Mouse (Mus musculus) brain, adult 2 months (tissue): Measurements from ENCODE around the gene Ptpn7.
"Not testable (repeated sequence)": the region's sequence is repeated elsewhere in the genome, so short reads cannot be mapped to it uniquely, and the experiment has no call there.

Source experiments
- DNase-seq: peaks from one replicate; pipeline ENCODE4 v3.0.0; 2011; ENCODE audit warnings: low read depth, low spot score

The Ptpn7 gene

DNA sequence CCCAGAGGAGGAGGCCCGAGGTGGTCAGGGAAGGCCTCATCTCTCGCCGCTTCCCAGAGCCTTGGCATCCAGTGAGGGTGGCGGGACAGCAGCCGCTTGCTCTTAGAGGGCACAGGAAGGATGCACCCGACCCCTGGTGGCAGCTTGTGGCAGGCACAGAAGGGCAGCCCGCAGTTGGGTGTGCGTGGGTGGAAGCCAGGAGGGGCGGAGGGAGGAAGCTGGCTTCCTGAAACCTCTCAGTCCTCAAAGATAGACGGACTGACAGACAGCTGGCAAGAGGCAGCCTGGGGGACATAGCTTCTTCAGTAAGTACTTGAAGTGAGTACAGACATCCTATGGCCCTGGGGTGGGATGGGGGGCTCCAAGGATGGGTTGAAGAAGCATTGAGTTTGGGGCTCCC lies at the start of gene Ptpn7:
Gene Ptpn7, plus strand, starts transcription at position 228 of the 400 bp plus-strand sequence.
- peak; percentile 79 for DNase-seq

DNA sequence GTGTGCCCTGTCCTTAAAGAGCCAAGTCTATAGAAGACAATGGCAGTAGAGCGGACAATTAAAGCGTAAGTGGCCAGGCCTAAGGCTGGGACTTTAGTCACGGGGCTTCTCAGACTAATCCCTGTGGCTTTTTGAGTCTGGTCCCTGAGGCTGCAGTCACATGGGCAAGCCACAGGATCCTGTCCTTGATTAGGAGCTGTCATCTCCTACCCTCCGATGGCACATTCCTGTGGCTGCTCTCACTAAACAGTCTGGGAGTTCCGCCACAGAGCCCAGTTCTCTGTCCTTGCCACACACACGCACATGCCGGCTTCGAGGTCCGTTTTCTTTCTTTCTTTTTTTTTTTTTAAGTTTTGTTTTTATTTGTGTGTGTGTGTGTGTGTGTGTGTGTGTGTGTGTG lies 49.0 kb upstream of the Ptpn7 start:
- DNase-seq = no peak

DNA sequence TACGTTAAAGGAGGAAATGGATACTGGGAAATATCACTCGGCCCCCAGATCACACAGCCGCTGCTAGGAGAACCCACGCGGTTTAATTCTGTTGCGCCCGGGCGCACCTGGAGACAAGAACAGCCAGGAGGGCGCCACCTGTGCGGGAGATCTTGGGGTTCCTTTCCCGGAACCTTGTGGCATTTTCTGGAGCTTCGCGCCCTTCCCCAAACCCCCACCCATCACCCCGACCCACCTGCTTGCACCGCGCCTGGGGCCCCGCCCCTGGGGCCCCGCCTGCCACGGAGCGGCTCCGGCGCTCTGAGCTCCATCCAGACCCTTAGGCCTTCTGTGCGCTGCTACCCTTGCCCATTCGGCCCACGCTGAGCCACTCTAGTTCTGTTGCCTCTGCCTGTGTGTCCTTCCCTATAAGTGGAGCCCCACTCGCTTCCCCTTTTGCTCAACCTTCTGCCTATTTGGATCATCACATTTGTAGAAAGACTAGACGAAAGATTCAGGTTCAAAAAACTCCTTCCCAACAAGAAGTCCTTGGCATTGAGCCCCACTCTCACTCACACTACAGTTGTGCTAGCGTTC lies 47.1 kb upstream of the Ptpn7 start:
- DNase-seq = no peak

DNA sequence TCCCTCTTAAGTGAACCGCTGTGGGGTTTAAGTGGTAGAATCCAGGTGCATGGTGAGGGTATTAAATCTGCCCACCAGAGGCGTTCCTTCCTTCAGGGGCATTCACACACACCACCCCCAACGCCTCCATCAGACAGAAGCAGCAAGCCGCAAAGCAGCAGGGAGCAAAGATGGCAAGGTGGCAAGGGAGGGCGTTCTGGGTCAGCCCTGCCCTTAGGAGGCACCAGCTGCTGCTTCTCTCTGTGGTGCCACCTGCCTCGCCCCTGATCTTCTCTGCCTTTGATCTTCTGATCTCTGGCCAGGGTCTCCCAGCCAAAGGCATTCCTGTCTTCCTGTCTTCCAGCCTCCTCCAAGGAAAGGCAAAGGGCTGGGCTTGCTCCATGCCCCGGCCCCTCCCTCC lies 46.5 kb upstream of the Ptpn7 start:
- no peak for DNase-seq

DNA sequence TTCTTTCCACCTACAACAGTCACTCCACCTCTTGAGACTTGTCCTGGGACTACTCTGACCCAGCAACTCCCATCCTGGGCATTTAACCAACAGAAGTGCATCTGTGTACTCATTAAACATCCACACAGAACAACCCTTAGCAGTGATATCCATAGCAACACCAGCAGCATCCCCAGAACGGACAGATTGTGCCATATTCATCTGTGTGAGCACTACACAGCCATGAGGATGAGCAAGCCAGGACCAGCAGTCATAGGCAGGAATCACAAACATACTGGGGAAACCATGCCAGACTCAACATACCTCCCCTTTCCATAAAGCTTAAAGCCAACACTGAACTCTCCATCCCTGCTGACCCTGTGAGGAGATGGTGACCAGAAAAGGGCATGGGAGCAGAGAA lies 45.1 kb upstream of the Ptpn7 start:
- peak; percentile 37 for DNase-seq

DNA sequence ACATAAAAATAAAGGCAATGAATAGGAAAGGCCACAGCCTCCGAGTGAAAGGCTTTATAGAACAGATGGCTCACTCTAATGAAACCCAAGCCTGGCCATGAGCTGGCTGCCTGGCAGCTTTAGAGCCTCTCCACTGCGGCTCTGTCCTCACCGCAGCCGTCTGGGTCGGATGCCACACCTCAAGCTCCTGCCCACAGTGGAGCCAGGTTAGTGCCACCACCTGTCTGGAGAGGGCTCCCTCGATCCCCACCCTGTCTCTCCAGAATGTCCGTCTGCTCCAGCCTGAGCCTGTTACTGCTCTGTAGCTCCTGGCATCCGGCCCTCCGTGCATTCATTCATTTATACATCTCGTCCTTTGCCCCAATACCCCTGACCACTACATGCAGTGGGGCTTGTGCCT lies 42.9 kb upstream of the Ptpn7 start:
- peak; percentile 46 for DNase-seq

DNA sequence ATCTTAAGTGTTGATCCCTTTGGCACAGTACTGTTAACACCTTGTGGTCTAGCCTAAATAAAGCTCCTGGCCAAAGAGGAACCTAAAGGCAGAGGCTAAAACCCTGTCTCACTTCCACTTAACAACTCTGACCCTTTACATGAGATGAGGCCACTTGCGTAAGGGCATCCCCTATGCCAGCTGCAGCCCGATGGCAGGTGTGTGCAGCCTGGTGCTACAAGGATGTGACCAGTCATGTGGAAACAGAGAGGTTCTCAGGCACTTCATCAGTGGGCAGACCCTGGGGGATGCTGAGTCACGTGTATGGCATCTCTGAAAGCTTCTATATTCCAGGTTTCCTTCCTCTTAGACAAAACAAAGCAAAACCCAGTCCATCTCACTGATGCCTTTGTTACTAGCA lies 41.6 kb upstream of the Ptpn7 start:
- no peak for DNase-seq

DNA sequence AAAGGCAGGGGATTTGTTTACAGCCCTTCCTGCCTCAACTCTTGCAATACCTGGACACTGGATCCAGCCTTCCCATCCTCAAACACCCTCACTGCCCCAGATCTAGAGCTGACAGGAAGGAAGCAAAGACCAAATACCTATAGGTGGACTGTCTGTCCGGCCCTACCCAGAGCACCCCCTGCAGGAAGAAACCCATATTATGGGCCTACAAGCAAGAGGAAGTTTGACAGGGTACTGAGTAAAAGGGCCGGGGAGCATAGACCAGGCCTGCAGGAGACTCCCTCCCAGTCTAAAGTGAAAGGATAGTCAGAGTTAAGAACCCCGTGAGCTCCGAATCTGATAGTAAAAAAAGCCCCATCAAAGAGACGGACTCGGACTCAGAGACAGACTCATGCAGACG lies 37.8 kb upstream of the Ptpn7 start:
- no peak for DNase-seq

DNA sequence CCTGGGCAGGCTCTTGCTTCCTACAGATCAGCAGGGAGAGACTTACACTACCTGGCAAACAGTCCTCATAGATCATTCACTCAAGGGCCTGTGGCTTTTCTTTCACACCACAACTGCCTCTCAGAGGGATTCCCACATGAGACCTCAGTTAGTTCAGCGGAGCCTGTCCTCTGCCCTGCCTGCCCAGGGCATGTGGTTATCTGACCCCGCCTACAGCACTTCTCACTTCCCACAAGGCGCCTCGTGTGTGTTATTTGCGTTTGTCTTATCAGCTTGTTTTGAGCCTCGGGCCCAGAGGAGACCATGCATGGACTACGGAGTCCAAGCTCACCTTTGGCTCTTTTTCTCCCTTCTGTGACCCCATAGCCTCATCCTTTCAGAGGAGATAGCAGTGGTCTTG lies 37.3 kb upstream of the Ptpn7 start:
- DNase-seq = no peak

DNA sequence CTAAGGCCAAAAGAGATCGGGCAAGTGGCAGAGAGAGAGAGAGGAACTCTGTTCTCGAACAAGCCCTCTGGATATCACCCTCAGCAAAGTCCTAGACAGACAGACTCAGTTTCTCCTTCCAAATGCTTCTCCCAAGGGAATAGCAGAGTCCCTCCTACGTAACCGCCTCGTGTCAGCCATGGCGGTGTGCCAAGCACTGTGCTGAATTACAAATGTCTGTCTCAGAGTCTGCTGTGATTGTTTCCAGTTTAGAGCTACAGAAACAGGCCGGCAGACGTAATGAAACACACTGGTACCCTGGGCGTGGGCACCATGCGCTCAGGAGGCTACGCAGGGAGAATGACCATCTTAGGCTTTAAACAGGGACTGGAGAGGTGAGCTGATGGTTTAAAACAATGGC lies 36.2 kb upstream of the Ptpn7 start:
- peak; percentile 67 for DNase-seq

DNA sequence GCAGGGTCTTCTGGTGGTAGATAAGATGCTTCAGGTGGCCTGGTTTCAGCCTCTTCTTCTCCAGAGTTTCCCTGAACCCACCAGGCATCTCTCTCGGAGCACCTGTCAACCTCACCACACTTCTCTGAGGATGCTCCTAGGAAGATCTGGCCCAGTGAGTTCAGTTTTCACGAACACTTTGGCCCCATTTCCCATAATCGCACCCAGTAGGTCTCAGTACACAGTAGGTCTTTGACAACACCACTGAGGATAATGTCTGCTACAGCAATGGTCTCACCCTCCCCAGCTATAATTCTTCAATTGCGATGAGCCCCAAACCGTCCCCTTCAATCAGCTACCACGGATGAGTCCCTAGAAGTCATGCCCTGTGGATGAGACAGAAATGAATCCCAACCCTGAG lies 35.1 kb upstream of the Ptpn7 start:
- no peak for DNase-seq

DNA sequence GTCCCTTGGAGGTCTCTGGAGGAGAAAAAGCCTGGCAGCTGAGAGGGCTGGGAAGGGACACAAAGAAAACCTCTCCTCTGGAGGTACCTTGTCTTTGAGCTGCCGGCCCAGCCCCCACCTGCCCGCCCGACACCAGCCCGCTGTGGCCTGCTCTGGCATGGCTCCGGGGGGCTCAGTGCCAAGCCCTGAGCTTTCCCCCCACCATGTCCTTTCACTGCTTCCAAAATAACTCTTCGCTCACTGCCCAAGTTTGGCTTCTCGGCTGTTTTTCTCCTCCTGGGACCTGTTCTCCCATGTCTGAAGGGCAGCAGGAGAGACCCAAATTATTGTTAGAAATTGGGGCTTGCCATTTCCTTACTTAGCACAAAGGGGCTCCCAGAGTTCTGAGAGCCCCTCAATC lies 34.1 kb upstream of the Ptpn7 start:
- DNase-seq = no peak

DNA sequence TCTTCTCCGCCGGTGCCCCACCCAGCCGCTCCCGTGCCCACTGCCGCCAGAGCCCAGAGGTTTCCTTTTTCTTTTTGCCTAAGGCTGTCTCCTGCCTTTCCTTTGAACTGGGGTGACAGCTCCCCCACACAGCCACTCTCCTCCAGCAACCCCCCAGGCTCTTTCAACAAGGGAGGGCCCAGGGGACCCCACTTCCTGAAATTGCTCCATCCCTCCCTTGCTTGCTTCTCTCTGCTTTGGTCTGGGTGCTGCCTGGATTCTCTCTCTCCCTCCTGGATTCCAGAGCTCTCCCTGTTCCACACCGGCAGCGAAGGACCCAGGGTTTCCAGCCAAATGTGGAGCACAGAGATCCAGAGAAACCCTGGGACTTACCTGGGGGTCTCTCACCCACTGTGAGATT lies 32.1 kb upstream of the Ptpn7 start:
- no peak for DNase-seq

DNA sequence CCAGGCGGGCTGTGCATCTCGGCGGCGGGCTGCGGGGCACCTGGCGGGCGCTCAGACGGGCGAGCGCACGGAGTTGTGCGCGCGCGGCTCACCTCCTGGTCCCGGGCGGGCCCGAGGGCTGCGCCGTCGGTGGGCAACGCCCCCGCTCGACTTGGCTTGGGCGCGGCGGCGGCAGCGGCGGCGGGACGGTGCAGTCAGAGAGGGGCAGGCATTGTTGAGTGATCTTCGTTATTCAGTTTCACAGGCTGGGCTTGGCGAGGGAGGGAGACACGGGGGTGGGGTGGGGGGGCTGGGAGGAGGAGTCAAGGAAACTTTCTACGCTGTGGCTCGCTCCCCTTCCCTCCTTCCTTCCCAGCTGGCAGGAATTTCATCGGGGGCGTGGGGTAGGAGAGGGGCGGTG lies 27.4 kb upstream of the Ptpn7 start, which contains the start of gene Lgr6:
Gene Lgr6, minus strand, starts transcription at position 153 of the 400 bp plus-strand sequence.
- DNase-seq = peak; percentile 20

DNA sequence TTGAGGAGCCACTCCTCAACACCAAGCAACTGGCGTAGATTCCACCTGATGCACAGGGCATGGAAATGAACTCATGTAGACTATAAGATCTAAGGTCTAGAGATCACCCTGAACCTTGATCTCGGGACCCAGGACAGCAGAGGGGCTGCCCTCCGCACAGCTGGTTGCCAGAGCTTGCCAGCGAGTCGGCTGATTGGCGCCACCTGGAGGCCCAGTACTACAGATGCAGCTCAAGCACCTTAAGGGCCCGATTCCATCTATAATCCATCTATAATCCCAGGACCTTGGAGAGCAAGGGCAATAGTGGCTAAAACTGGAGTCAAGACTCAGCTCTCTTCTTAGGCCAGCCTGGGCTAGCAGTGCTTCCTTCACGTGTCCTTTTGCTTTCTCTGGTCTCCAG lies 26.5 kb upstream of the Ptpn7 start:
- peak; percentile 74 for DNase-seq

DNA sequence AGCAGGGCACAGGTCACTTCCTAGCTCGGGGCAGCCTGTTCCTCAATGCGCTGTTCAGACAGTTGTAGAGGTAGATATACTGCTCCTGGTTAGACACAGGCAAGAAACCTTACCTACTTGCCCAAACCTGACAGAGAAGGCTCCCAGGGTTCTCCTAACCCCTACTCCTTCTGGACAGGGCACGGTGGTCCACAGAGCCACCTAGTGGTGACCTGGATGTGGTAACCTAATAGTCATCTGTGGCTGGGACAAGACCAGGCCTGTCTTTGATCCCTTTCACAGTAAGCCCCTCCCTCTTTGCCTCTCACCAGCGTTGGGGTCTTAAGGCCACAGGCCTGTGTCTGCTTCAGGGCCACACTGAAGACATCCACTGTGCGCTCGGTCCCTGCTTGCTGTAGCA lies 23.9 kb upstream of the Ptpn7 start:
- DNase-seq = peak; percentile 33

DNA sequence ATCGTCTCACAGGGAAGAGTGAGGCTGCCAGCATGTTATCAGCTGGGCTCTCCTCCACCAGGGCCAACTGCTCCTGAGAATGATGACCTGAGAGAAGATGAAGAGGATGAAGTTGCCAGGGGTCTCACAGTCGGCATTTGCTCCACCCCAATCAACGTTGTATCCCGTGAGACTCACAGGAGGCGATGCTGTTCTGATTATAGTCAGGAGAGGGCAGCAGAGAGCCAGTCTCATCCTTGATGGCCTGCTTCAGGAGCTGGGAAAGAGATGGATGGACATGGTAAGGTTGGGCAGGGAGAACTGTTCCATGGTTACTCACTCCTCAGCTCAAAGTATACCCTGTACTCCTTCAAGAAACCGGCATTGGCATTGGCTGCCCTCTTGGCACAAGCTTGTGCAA lies 22.4 kb upstream of the Ptpn7 start:
- DNase-seq = peak; percentile 65

DNA sequence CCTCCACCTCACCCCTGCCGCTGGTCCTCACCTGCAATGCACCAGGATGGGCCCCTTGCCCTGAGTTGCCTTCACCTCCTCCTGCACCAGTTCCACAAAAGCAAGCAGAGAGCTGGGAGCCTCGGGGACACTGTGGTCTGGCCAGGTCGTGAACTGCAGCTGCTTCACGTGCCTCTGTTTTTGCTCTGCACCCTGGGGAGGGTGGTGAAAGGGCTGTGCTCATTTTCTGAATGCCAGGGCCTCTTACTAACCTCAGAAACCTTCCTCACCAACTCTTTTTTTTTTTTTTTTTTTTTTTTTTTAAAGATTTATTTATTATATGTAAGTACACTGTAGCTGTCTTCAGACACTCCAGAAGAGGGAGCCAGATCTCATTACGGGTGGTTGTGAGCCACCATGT lies 21.2 kb upstream of the Ptpn7 start:
- not testable (repeated sequence) for DNase-seq

DNA sequence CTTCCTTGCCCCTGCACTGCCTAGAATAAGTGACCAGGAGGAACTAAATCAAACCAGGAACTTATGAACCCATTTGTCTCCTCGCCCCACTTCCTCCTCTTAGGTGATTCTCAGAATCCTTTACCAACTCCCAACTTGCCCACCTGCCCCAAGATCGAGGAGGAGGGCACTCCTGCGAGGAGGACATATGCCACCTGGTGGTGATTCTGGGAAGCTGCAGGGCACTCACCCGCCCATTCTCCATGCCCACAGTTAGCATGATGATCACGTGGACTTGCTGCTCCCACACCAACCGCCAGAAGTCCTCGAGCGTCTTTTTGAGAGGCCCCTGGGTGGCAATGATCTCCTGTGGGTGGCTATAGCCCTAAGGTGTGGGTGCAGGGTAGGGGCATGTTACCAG lies 19.8 kb upstream of the Ptpn7 start:
- peak; percentile 77 for DNase-seq

DNA sequence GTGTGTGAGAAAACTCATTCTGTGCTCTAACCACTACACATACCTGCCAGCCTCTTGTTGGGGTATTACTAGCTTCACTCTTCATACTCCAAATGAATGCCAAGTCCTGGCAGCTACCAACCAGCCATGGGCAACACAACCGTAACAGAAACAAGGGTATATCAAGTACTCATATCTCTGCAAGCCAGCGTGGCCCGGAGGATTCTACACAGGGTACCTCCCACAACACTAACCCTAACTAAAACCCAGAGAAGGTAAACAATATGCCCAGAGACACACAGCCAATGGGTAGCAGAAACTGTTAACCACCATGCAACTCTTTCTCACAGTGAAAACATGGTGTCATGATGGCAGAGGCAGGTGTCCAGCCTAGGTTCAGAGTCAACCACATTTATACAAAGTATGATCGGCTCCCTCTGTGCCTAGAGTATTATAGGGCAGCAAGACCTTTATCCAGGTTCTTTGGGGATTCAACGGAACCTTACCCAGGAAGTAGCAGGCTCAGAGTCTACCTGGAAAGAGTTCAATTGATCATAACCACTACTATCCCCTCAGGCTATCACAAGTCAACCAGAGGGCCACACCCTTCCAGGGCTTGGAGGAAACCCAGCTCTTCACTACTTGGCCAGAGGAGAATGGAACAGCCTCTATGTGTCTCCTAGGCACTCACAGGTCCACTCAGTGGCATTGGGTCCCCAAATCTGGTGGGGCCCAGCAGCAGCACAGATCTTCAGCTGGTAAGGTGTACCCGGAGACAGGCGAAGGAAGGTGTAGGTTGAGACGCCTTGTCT lies 7.7 kb upstream of the Ptpn7 start:
- DNase-seq = no peak

DNA sequence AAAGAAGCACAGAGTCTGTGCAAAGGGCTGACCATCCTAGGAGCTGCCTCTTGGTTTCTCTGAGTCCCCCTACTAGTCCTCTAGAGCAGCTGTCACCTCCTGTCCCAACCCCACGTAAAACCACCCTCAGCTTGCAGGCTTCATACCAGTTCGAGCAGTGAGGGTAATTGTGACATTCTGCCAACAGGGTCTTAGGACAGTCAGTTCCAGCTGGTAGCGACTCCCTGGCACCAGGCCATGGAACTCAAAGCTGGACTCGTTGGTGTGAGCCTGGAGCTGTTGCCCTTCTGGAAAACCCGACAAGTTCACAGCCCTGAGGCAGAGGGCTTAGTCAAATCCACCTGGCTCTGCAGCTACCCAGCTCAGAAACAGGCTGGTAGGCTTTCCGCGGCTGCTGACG lies 6.5 kb upstream of the Ptpn7 start:
- no peak for DNase-seq

DNA sequence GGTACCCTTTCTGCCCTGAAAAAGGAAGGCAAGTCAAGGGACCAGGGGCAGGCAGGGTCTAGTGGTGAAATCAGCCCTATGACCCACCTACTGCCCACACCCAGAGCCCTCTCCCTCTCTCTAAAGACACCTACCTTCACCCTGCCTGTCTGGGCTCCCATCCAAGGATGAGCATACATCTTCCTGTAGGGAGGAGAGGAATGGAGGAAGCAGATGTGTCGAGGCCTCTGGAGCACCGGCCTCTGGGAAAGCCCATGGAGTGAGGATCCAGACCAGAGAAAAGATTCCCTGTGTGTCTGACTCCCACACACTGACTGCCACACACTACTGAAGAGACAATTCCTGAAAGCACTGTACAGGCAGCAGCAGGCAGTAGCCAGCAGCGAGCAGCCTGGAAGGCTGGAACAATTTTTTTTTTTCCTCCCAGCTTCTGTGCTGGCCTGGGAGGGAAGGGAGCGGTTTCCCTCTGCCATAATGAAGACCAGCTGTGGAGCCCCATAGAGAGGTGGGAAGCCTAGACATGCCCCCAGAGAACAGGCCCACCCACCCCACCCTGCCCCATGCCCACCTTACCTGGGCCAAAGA lies 6.0 kb upstream of the Ptpn7 start:
- peak; percentile 56 for DNase-seq

DNA sequence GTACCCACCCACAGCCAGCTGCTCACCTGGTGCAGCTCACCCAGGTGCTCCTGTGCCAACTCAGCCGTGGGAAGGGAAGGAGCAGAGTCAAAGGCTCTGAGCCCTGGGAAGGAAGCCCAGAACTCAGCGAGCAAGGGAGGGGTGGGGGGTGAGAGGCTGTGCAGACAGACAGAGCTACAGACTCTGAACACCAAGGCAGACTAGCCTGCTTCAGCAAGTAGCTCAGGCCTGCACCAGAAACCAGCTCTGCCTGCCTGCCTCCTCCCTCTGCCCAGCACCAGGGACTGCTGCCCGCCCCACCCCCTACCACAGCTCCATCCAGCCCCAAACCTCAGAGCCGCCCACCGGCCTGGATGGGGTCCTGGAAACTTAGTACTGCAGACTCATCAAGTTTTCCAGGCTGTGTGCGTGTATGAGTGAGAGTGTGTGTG lies 4.5 kb upstream of the Ptpn7 start:
- DNase-seq = peak; percentile 60
